Mouse (Mus musculus) layer of hippocampus, adult 9-11 months (tissue): ENCODE data around the gene Olfr711.
"Not testable (repeated sequence)": the region's sequence is repeated elsewhere in the genome, so short reads cannot be mapped to it uniquely, and the experiment has no call there.

ENCODE experiments used
- DNase-seq: peaks from one replicate; pipeline ENCODE4 v3.0.0; 2022

The Olfr711 gene

DNA sequence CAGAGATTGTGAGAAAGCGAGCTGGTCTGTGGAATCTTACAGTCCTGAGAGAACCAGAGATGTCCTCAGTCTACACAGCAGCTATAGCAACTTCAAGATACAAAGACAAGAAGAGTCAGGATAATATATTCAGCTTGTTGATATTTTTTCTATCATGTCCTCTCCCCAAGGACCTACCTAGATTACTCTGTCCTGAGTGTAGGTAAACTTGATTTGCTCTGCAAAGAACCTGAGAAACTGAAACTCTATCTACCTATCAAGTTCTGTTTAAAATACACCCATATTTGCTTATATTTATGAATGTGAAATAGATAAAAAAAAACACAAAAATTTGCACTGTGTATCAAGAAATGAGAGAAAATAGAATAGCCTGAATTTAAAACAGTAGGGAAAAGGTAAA lies at the start of gene Olfr711:
Olfr711 (minus strand) TSS at position 101 of the 400 bp plus-strand sequence.
- no peak for DNase-seq

DNA sequence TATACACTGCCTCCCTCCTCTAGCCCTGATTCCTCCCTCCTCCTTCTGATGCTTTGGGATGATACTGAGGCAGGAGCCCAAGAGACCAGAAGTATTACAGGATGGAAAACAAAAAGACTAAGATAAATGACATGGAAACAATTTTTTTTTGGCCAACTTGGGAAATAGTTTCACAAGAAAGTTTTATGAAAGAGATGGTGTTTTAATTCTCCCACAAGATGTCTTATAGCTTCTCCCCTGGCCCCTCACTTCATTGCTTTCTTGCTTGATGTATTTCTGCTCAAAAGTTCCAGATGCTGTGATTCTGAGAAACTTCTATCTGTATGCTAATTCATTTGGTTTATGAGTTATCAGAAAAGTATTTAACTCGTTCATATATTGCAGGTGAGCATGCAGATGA lies 30.7 kb upstream of the Olfr711 start, which contains the start of gene Olfr2:
Olfr2 (minus strand) TSS at position 101 of the 400 bp plus-strand sequence.
- no peak for DNase-seq

- no peak for DNase-seq
Observed at GRCm38 (mm10) chr7:107004169-107004568, 28.9 kb upstream of the Olfr711 start.

GRCm38 (mm10) chr7:107000798-107001197 lies 25.5 kb upstream of the Olfr711 start:
- DNase-seq, result no peak

DNA sequence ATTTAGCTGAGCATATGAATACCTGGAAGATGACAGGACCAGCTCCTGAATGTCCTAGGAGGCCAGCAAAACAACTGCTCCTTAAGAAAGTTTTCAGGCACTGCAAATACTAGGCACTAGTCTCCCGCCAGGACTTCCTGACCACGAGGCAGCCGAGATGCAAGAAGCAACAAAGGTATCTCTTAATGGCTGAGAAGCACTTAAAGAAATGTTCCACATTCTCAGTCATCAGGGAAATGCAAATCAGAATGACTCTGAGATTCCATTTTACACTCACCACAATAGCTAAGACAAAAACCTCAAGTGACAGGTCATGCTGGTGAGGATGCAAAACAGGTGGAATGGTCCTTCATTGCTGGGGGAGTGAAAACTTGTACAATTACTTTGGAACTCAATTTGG lies 10.0 kb upstream of the Olfr711 start:
- no peak for DNase-seq

- DNase-seq, result not testable (repeated sequence)
Observed at GRCm38 (mm10) chr7:106967503-106967902, 7.8 kb downstream of the Olfr711 start.

DNA sequence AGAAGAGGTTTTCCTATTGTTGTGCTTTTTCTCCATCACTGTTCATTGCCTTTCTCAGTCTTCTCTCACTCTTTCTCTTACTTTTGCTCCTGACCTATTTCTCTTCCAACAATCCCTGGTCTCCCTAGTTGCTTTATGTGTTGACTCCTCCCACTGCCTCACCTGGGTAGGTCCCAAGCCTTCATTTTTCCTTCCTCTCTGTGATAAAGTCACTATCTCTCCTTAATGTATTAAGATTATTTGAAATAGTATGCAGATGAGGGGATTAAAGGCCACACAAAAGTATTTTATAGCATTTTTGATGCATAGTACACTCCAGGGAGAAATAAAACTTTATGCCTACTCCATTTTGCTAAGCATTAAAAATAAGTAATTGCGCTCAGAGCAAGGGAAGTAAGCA lies 11.4 kb downstream of the Olfr711 start, which contains the start of gene Olfr6:
Olfr6 (minus strand) TSS at position 101 of the 400 bp plus-strand sequence.
- DNase-seq, result no peak

- no peak for DNase-seq
Observed at GRCm38 (mm10) chr7:106948212-106948611, 27.0 kb downstream of the Olfr711 start, which contains the start of gene Olfr710. Gene Olfr710 (minus strand): TSS chr7:106948312.

- no peak for DNase-seq
Observed at GRCm38 (mm10) chr7:106932119-106932518, 43.1 kb downstream of the Olfr711 start, which contains the start of gene Olfr709-ps1. Gene Olfr709-ps1 (minus strand): TSS chr7:106932219.

DNA sequence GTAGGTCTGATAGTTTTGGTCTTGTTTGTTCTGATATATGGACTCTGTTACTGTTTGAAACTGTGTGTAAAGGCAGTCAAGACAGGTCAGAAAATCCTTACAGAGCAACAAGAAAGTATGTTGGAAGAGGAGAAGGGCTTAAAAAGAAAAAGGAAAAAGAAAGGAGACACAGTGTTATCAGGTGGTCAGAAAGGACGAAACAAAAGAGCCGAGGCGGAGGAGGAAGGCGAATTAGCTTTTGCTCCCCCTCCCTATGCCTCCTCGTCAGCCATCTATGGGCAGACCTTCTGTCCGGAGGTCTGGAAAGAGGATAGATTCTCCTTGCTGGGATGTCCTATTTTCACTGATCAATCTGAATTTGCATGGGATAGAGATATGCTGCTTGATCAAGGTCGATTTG lies 54.3 kb downstream of the Olfr711 start:
- not testable (repeated sequence) for DNase-seq
